Mouse (Mus musculus): ENCODE data around the gene Nfatc3.

DNA sequence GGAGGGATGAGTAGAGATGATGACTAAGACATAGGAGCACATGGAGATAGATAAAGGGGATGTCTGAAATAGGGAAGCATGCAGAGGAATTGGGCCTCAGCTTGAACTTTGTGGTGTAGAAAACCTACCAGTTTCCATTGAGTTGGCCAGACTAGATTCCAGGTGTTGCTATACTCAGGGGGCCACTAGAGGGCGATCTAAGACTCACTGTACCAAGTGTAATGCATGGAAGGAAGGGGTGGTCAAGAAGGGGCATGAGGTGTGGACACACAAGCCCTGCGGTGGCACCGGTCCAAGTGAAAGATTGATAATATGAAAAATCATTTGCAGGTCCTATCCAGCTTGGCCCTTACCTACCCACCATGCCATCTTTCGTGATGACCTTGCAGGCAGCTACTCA is 106.8 kb downstream of the Nfatc3 start:
- peak; percentile 87 for TF ChIP-seq CTCF (IDR thresholded peaks at IDR 0.05; ENCODE audit: low read depth, low read length)
- TF ChIP-seq TAL1 (conservative IDR thresholded peaks at IDR 0.05; ENCODE audit: low read depth, low read length): no peak

Measured in G1E (cell line).